Mouse (Mus musculus) erythroblast, embryonic 14.5 days (primary cell): ENCODE measurements around the gene Sh3gl1.

Experiments used
- GATA1 ChIP-seq: IDR thresholded peaks from 2 replicates; pipeline ENCODE4 v1.6.1; 2012; ENCODE audit warnings: low read length, inconsistent platforms, mixed read lengths
- TAL1 ChIP-seq: IDR thresholded peaks from 3 replicates; pipeline ENCODE4 v1.6.1; 2012; ENCODE audit warnings: low read length, inconsistent platforms, mixed read lengths

DNA sequence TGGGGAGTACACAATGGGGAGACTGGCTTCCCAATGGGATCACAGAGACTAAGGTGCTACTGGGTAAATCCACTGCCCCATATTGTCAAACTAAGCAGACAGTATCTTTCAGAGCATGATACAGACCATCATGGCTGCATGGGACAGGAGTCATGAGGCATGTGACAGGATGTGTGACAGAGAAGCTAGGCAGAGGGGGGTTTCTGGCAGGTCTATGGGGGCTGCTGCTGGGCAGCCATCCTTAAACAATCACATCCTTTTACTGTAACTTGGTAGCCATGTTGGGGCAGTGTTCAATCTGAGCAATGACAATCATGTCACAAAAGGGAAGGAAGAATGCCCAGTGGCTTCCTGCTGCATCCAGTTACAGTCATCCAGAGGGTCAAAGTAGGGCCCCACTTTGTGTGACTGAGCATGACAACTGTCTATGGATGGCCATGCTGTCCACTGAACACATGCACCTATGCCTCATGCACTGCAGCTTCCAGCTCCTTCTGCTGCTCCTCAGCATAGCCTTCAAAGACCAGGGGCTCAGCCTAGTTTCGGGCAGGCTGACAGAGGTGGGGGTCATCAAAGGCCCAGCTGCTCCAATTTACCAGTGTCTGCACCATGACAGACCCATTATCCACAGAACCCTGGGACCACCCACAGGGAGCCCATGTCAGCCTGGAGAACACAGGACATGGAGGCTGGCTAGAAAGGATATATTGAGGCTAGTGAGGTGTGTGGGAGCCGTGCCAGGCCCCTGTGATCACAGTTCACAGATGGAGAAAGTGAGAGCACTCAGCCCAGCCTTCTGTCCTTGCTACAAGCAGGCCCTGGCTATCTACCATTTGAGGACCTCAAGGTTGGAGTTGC is 14.1 kb downstream of the Sh3gl1 start:
- no peak for TF ChIP-seq GATA1
- TF ChIP-seq TAL1 = no peak
